ENCODE assay signal across 8 mouse cellular contexts in genomic region chr11:103116959-103117590, GRCm38 (mm10). TPM values are rescaled to one million over a fixed set of nuclear protein-coding genes. Genes with fewer than 3 reads are reported as not detected.
A peak's percentile ranks its signal among the peaks of the same experiment; 100 is the strongest.
DNase-seq lines count a peak whose midpoint lies in the region; ATAC-seq and TF ChIP-seq lines count a peak whose summit lies in the region.

No protein-coding gene starts in this region.

- H3K9ac ChIP-seq in CH12.LX (ENCODE audit: insufficient read depth, low read depth), result peak overlapping the region; percentile 59
- peak overlapping the region; percentile 80 for H3K9ac ChIP-seq in heart, postnatal 0 days (replicated peaks; ENCODE audit: low read depth, low read length)
- peak overlapping the region; percentile 78 for H3K9ac ChIP-seq in lung, embryonic 16.5 days (ENCODE audit: low read length)

- no peak for TF ChIP-seq POLR2A in CH12.LX (IDR thresholded peaks at IDR 0.05; ENCODE audit: low read depth, low read length)
- TF ChIP-seq POLR2A in olfactory bulb, adult 2 months (IDR thresholded peaks at IDR 0.05; ENCODE audit: insufficient read depth, low read depth, low read length), result no peak
- TF ChIP-seq POLR2A in thymus, adult 2 months (IDR thresholded peaks at IDR 0.05; ENCODE audit: control insufficient read depth, extremely low read depth, insufficient read depth, low read length, poor library complexity), result peak; percentile 17; the same call in 1 of the 2 replicates

- WGBS in heart, postnatal 0 days, result under 1% methylated on average over 35 of the region's 35 CpGs
- under 1% methylated on average over 35 of the region's 35 CpGs for WGBS in lung, embryonic 16.5 days
- under 1% methylated on average over 35 of the region's 35 CpGs for WGBS in olfactory bulb, adult 2 months
- WGBS in thymus, adult 2 months, result 2% methylated on average over 35 of the region's 35 CpGs

- peak overlapping the region; percentile 68 for H3K4me2 ChIP-seq in CH12.LX (ENCODE audit: insufficient read depth, low read depth, poor library complexity, severe bottlenecking)
- H3K4me2 ChIP-seq in heart, postnatal 0 days (ENCODE audit: low read depth, low read length), result peak overlapping the region; percentile 98
- peak overlapping the region; percentile 92 for H3K4me2 ChIP-seq in lung, embryonic 16.5 days (ENCODE audit: low read depth, low read length)

- peak overlapping the region; percentile 72; the same call in 1 of the 2 replicates for H3K27ac ChIP-seq in CH12.LX (ENCODE audit: insufficient read depth, low read depth)
- H3K27ac ChIP-seq in brown adipose tissue, adult 24 weeks (replicated peaks; ENCODE audit: low read depth, low read length), result peak overlapping the region; percentile 46
- peak overlapping the region; percentile 80 for H3K27ac ChIP-seq in heart, postnatal 0 days (ENCODE audit: low read depth)
- H3K27ac ChIP-seq in lung, embryonic 16.5 days (ENCODE audit: low read length), result peak overlapping the region; percentile 86
- peak overlapping the region; percentile 43 for H3K27ac ChIP-seq in olfactory bulb, adult 2 months (ENCODE audit: insufficient read depth, low read depth, low read length)
- H3K27ac ChIP-seq in thymus, adult 2 months (ENCODE audit: control insufficient read depth, insufficient read depth, low read length), result peak overlapping the region; percentile 68

- in situ Hi-C loops in CH12.LX (cut with MboI; ENCODE audit: low pct_ligation_motif_present, low pct_unique_long_range_greater_than_20kb, low sequenced_read_pairs), result no loop called here

- no peak for TF ChIP-seq EP300 in CH12.LX (IDR thresholded peaks at IDR 0.05; ENCODE audit: low read length)
- TF ChIP-seq EP300 in heart, postnatal 0 days (IDR thresholded peaks at IDR 0.05; ENCODE audit: low read depth), result no peak

- TF ChIP-seq CTCF in CH12.LX (conservative IDR thresholded peaks at IDR 0.05 in 1 of 2, IDR thresholded peaks at IDR 0.05 in 1 of 2; ENCODE audit: low read depth in 2 of 2, low read length in 2 of 2), result peak in 1 of 2 experiments; percentile 87; a peak in 2 of 4 replicates
- peak; percentile 84 for TF ChIP-seq CTCF in heart, postnatal 0 days (IDR thresholded peaks at IDR 0.05; ENCODE audit: low read depth)
- TF ChIP-seq CTCF in olfactory bulb, adult 2 months (IDR thresholded peaks at IDR 0.05; ENCODE audit: insufficient read depth, low read depth, low read length), result peak; percentile 70; the same call in 1 of the 2 replicates
- peak; percentile 69; the same call in 1 of the 2 replicates for TF ChIP-seq CTCF in thymus, adult 2 months (IDR thresholded peaks at IDR 0.05; ENCODE audit: borderline replicate concordance, control insufficient read depth, extremely low read depth, insufficient read depth, low read length, poor library complexity)

- peaks cover 22% of the 10 kb centered on the region for H3K79me2 ChIP-seq in CH12.LX (replicated peaks; ENCODE audit: control insufficient read depth, extremely low read depth, insufficient read depth, poor library complexity, severe bottlenecking)

- H3K4me1 ChIP-seq in CH12.LX (ENCODE audit: control insufficient read depth in 1 of 2, insufficient read depth in 2 of 2), result peaks cover 6 to 26% of the 10 kb centered on the region in 2 experiments; a peak in 3 of 4 replicates
- H3K4me1 ChIP-seq in brown adipose tissue, adult 24 weeks (ENCODE audit: control insufficient read depth, insufficient read depth, insufficient read length, low read length), result peaks cover 14% of the 10 kb centered on the region; the same call in 1 of the 2 replicates
- peaks cover 16% of the 10 kb centered on the region for H3K4me1 ChIP-seq in heart, postnatal 0 days (ENCODE audit: control insufficient read depth, insufficient read depth)
- peaks cover 19% of the 10 kb centered on the region for H3K4me1 ChIP-seq in lung, embryonic 16.5 days (replicated peaks; ENCODE audit: control insufficient read depth, insufficient read depth, low read length)
- peaks cover 26% of the 10 kb centered on the region for H3K4me1 ChIP-seq in olfactory bulb, adult 2 months (ENCODE audit: control insufficient read depth, insufficient read depth, low read length)
- peaks cover 8% of the 10 kb centered on the region for H3K4me1 ChIP-seq in thymus, adult 2 months (replicated peaks; ENCODE audit: control insufficient read depth, insufficient read depth, low read length)

- peak; percentile 55 for TF ChIP-seq RAD21 in CH12.LX (IDR thresholded peaks at IDR 0.05; ENCODE audit: low read depth, low read length)

- H3K27me3 ChIP-seq in CH12.LX (replicated peaks), result no peaks in the 10 kb centered on the region
- H3K27me3 ChIP-seq in heart, postnatal 0 days (ENCODE audit: control insufficient read depth, insufficient read depth, low read length), result no peaks in the 10 kb centered on the region
- no peaks in the 10 kb centered on the region for H3K27me3 ChIP-seq in lung, embryonic 16.5 days (ENCODE audit: control insufficient read depth, insufficient read depth, low read depth, low read length)
- H3K27me3 ChIP-seq in thymus, adult 2 months (ENCODE audit: control insufficient read depth, insufficient read depth, low read length), result no peaks in the 10 kb centered on the region

- peak overlapping the region; percentile 68 to 69 (median 69) for H3K4me3 ChIP-seq in CH12.LX (replicated peaks in 1 of 3; ENCODE audit: low read depth in 2 of 3, low read length in 2 of 3, poor library complexity in 1 of 3)
- H3K4me3 ChIP-seq in brown adipose tissue, adult 24 weeks (ENCODE audit: insufficient read depth, low read depth, low read length), result peak overlapping the region; percentile 75
- peak overlapping the region; percentile 71 for H3K4me3 ChIP-seq in heart, postnatal 0 days (ENCODE audit: low read depth, low read length)
- H3K4me3 ChIP-seq in lung, embryonic 16.5 days (ENCODE audit: low read length), result peak overlapping the region; percentile 79
- H3K4me3 ChIP-seq in olfactory bulb, adult 2 months (ENCODE audit: insufficient read depth, low read depth, low read length), result peak overlapping the region; percentile 90
- peak overlapping the region; percentile 71 for H3K4me3 ChIP-seq in thymus, adult 2 months (ENCODE audit: control insufficient read depth, insufficient read depth, low read length)

- peak; percentile 60 for ATAC-seq in erythroid progenitor cell, adult 5-6 weeks (replicated peaks; ENCODE audit: low FRiP score, poor library complexity, severe bottlenecking)
- peak; percentile 33 for ATAC-seq in heart, postnatal 0 days (ENCODE audit: insufficient read depth, low read depth)
- ATAC-seq in lung, embryonic 16.5 days (ENCODE audit: low read depth), result peak; percentile 48

- dilution Hi-C loops in CH12.LX (cut with MboI; ENCODE audit: extremely low pct_ligation_motif_present, extremely low pct_unique_long_range_greater_than_20kb, low sequenced_read_pairs), result no loop called here

- no peaks in the 10 kb centered on the region for H3K9me3 ChIP-seq in CH12.LX (replicated peaks; ENCODE audit: low read length)
- no peaks in the 10 kb centered on the region for H3K9me3 ChIP-seq in heart, postnatal 0 days (replicated peaks; ENCODE audit: control insufficient read depth, low read length)
- no peaks in the 10 kb centered on the region for H3K9me3 ChIP-seq in lung, embryonic 16.5 days (ENCODE audit: control insufficient read depth, low read length)

- H3K36me3 ChIP-seq in CH12.LX (replicated peaks in 1 of 2; ENCODE audit: control insufficient read depth in 1 of 2, insufficient read depth in 1 of 2, low read length in 1 of 2), result peaks cover 0 to 22% of the 10 kb centered on the region in 2 experiments
- no peaks in the 10 kb centered on the region for H3K36me3 ChIP-seq in heart, postnatal 0 days (replicated peaks; ENCODE audit: control insufficient read depth, insufficient read depth, low read length)
- no peaks in the 10 kb centered on the region for H3K36me3 ChIP-seq in lung, embryonic 16.5 days (ENCODE audit: control insufficient read depth, insufficient read depth, low read length)
- H3K36me3 ChIP-seq in thymus, adult 2 months (ENCODE audit: control insufficient read depth, insufficient read depth, low read length), result no peaks in the 10 kb centered on the region

- DNase-seq in CH12.LX (ENCODE audit: extremely low read depth), result peak; percentile 65
- DNase-seq in heart, postnatal 0 days (ENCODE audit: low spot score), result peak; percentile 76
- DNase-seq in kidney, postnatal 4 days, result peak; percentile 83 to 90
- DNase-seq in thymus, adult 2 months, result peak; percentile 86

RNA-seq across cellular contexts. Expression of gene Hexim1, which starts 1.0 kb away (rescaled TPM):
- 25.9 and 38.9 TPM in 2 replicates for total RNA-seq in CH12.LX (2012; rRNA removed)
- 16.4 and 20.2 TPM in 2 replicates for total RNA-seq in CH12.LX (2014; rRNA removed)
- 50.4 and 51.8 TPM in 2 replicates for polyA plus RNA-seq in CH12.LX (2012; ENCODE audit: insufficient read length, low read depth)
- polyA plus RNA-seq in brown adipose tissue, adult 24 weeks (2012; ENCODE audit: insufficient read depth, insufficient read length, missing spikeins), result 36.0 and 40.8 TPM in 2 replicates
- total RNA-seq in erythroid progenitor cell, adult 5-6 weeks (2015; ENCODE audit: low replicate concordance), result 7.5 and 14.1 TPM in 2 replicates
- 20.8 and 26.7 TPM in 2 replicates for total RNA-seq in erythroid progenitor cell, adult 5-6 weeks (2017; ENCODE audit: low replicate concordance)
- 9.0 and 11.0 TPM in 2 replicates for total RNA-seq in heart, postnatal 0 days (2014; rRNA removed; ENCODE audit: low replicate concordance)
- 3.2 and 3.3 TPM in 2 replicates for polyA plus RNA-seq in heart, postnatal 0 days (2015; fragmentation: Nextera tagmentation; extraction: Ambion mirVana)
- 4.6 and 5.2 TPM in 2 replicates for polyA plus RNA-seq in lung, embryonic 16.5 days (2015; fragmentation: Nextera tagmentation; extraction: Ambion mirVana)
- not detected in 2 replicates for polyA plus RNA-seq in olfactory bulb, adult 2 months (2012; ENCODE audit: insufficient read depth, insufficient read length, low replicate concordance, missing spikeins)
- 18.2 and 18.4 TPM in 2 replicates for polyA plus RNA-seq in thymus, adult 2 months (2012; rRNA removed)

RNA-seq across cellular contexts. Expression of gene Hexim2, which starts 15.2 kb away (rescaled TPM):
- 31.4 and 33.3 TPM in 2 replicates for total RNA-seq in CH12.LX (2012; rRNA removed)
- total RNA-seq in CH12.LX (2014; rRNA removed), result 28.8 and 33.0 TPM in 2 replicates
- polyA plus RNA-seq in CH12.LX (2012; ENCODE audit: insufficient read length, low read depth), result 27.0 and 31.6 TPM in 2 replicates
- polyA plus RNA-seq in brown adipose tissue, adult 24 weeks (2012; ENCODE audit: insufficient read depth, insufficient read length, missing spikeins), result 3.2 and 4.2 TPM in 2 replicates
- 1.8 and 3.8 TPM in 2 replicates for total RNA-seq in erythroid progenitor cell, adult 5-6 weeks (2015; ENCODE audit: low replicate concordance)
- 5.9 and 13.0 TPM in 2 replicates for total RNA-seq in erythroid progenitor cell, adult 5-6 weeks (2017; ENCODE audit: low replicate concordance)
- total RNA-seq in heart, postnatal 0 days (2014; rRNA removed; ENCODE audit: low replicate concordance), result 1.6 and 1.7 TPM in 2 replicates
- polyA plus RNA-seq in heart, postnatal 0 days (2015; fragmentation: Nextera tagmentation; extraction: Ambion mirVana), result 4.2 and 4.9 TPM in 2 replicates
- 8.7 and 10.1 TPM in 2 replicates for polyA plus RNA-seq in lung, embryonic 16.5 days (2015; fragmentation: Nextera tagmentation; extraction: Ambion mirVana)
- not detected in 2 replicates for polyA plus RNA-seq in olfactory bulb, adult 2 months (2012; ENCODE audit: insufficient read depth, insufficient read length, low replicate concordance, missing spikeins)
- 4.9 and 6.9 TPM in 2 replicates for polyA plus RNA-seq in thymus, adult 2 months (2012; rRNA removed)

RNA-seq across cellular contexts. Expression of gene Acbd4, which starts 15.6 kb away (rescaled TPM):
- 60.9 and 62.6 TPM in 2 replicates for total RNA-seq in CH12.LX (2012; rRNA removed)
- 50.2 and 51.4 TPM in 2 replicates for total RNA-seq in CH12.LX (2014; rRNA removed)
- polyA plus RNA-seq in CH12.LX (2012; ENCODE audit: insufficient read length, low read depth), result 68.4 and 75.1 TPM in 2 replicates
- polyA plus RNA-seq in brown adipose tissue, adult 24 weeks (2012; ENCODE audit: insufficient read depth, insufficient read length, missing spikeins), result 95.3 and 183 TPM in 2 replicates
- total RNA-seq in erythroid progenitor cell, adult 5-6 weeks (2015; ENCODE audit: low replicate concordance), result 13.4 and 21.6 TPM in 2 replicates
- 25.6 and 60.5 TPM in 2 replicates for total RNA-seq in erythroid progenitor cell, adult 5-6 weeks (2017; ENCODE audit: low replicate concordance)
- 16.3 and 20.0 TPM in 2 replicates for total RNA-seq in heart, postnatal 0 days (2014; rRNA removed; ENCODE audit: low replicate concordance)
- polyA plus RNA-seq in heart, postnatal 0 days (2015; fragmentation: Nextera tagmentation; extraction: Ambion mirVana), result 21.6 and 22.2 TPM in 2 replicates
- 22.8 and 28.7 TPM in 2 replicates for polyA plus RNA-seq in lung, embryonic 16.5 days (2015; fragmentation: Nextera tagmentation; extraction: Ambion mirVana)
- not detected in 2 replicates for polyA plus RNA-seq in olfactory bulb, adult 2 months (2012; ENCODE audit: insufficient read depth, insufficient read length, low replicate concordance, missing spikeins)
- polyA plus RNA-seq in thymus, adult 2 months (2012; rRNA removed), result 28.8 and 29.5 TPM in 2 replicates

RNA-seq across cellular contexts. Expression of gene Plcd3, which starts 15.6 kb away (rescaled TPM):
- total RNA-seq in CH12.LX (2012; rRNA removed) (24.3 and 27.4 TPM in 2 replicates), CH12.LX (2014; rRNA removed) (6.3 and 7.1 TPM in 2 replicates)
- polyA plus RNA-seq in CH12.LX (2012; ENCODE audit: insufficient read length, low read depth), result 9.7 and 11.3 TPM in 2 replicates
- polyA plus RNA-seq in brown adipose tissue, adult 24 weeks (2012; ENCODE audit: insufficient read depth, insufficient read length, missing spikeins), result 6.1 and 6.2 TPM in 2 replicates
- 1.4 TPM in 1 of 2 replicates, not detected in the other for total RNA-seq in erythroid progenitor cell, adult 5-6 weeks (2015; ENCODE audit: low replicate concordance)
- 3.1 TPM in 1 of 2 replicates, not detected in the other for total RNA-seq in erythroid progenitor cell, adult 5-6 weeks (2017; ENCODE audit: low replicate concordance)
- 27.0 and 38.9 TPM in 2 replicates for total RNA-seq in heart, postnatal 0 days (2014; rRNA removed; ENCODE audit: low replicate concordance)
- 14.5 and 16.3 TPM in 2 replicates for polyA plus RNA-seq in heart, postnatal 0 days (2015; fragmentation: Nextera tagmentation; extraction: Ambion mirVana)
- 3.1 and 3.3 TPM in 2 replicates for polyA plus RNA-seq in lung, embryonic 16.5 days (2015; fragmentation: Nextera tagmentation; extraction: Ambion mirVana)
- polyA plus RNA-seq in olfactory bulb, adult 2 months (2012; ENCODE audit: insufficient read depth, insufficient read length, low replicate concordance, missing spikeins), result not detected in 2 replicates
- polyA plus RNA-seq in thymus, adult 2 months (2012; rRNA removed), result 3.9 and 5.4 TPM in 2 replicates

RNA-seq across cellular contexts. Expression of gene Fmnl1, which starts 53.8 kb away (rescaled TPM):
- total RNA-seq in CH12.LX (2012; rRNA removed), result 35.0 and 36.5 TPM in 2 replicates
- 5.6 and 6.9 TPM in 2 replicates for total RNA-seq in CH12.LX (2014; rRNA removed)
- 104 and 118 TPM in 2 replicates for polyA plus RNA-seq in CH12.LX (2012; ENCODE audit: insufficient read length, low read depth)
- polyA plus RNA-seq in brown adipose tissue, adult 24 weeks (2012; ENCODE audit: insufficient read depth, insufficient read length, missing spikeins), result 2.8 and 3.8 TPM in 2 replicates
- 33.2 and 49.9 TPM in 2 replicates for total RNA-seq in erythroid progenitor cell, adult 5-6 weeks (2015; ENCODE audit: low replicate concordance)
- total RNA-seq in erythroid progenitor cell, adult 5-6 weeks (2017; ENCODE audit: low replicate concordance), result 9.2 and 22.3 TPM in 2 replicates
- 2.2 and 3.4 TPM in 2 replicates for total RNA-seq in heart, postnatal 0 days (2014; rRNA removed; ENCODE audit: low replicate concordance)
- 0.91 and 1.1 TPM in 2 replicates for polyA plus RNA-seq in heart, postnatal 0 days (2015; fragmentation: Nextera tagmentation; extraction: Ambion mirVana)
- 2.9 and 3.0 TPM in 2 replicates for polyA plus RNA-seq in lung, embryonic 16.5 days (2015; fragmentation: Nextera tagmentation; extraction: Ambion mirVana)
- 142 TPM in 1 of 2 replicates, not detected in the other for polyA plus RNA-seq in olfactory bulb, adult 2 months (2012; ENCODE audit: insufficient read depth, insufficient read length, low replicate concordance, missing spikeins)
- 235 and 264 TPM in 2 replicates for polyA plus RNA-seq in thymus, adult 2 months (2012; rRNA removed)

Comparison
In these comparisons a context has a peak if more than half of its experiments do, and no peak if none do; other contexts are left out.
1. Peak in every context shown above with its lines: DNase-seq, ATAC-seq, H3K4me3 ChIP-seq and H3K27ac ChIP-seq.